In the genomic region with DNA sequence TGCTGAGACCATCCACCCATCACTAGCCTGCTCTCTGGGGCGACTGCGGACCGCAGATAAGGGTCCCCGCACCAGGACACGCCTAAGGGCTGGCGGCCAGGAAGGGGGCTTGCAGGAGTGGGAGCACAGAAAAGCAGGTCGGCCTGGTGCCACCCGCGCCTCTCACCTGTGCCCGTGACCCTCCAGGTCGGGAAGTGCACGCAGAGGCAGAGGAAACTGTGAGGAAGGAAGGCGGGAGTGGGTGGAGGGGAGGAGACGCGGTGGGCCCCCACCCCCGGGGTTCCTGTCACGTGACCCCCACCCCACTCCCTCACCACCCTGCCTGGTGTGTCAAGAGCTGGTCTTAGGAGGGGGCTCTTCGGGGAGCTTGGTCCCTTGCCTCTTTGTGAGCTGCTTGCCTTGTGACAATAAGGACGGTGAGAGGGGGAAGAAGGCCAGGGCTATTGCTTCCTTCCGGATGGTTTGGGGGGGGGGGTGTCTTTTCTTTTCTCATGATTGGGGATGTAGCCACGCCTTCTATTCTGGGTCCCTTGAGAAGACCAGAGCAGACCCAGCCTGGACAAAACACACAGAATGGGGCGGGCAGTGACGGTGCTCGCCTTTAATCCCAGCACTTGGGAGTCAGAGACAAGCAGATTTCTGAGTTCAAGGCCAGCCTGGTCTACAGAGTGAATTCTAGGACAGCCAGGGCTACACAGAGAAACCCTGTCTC, we compare ENCODE assay signal across 8 mouse cellular contexts. TPM values are rescaled to one million over a fixed set of nuclear protein-coding genes. Genes with fewer than 3 reads are reported as not detected.
DNase-seq lines count a peak whose midpoint lies in the region; ATAC-seq lines count a peak whose summit lies in the region.

Gene Tmc8 (plus strand): TSS at position 84 of the 712 bp plus-strand sequence.
Gene Tmc6 (minus strand): TSS at position 206 of the 712 bp plus-strand sequence.

- peaks cover 11% of the 10 kb centered on the region; the same call in 1 of the 2 replicates for H3K36me3 ChIP-seq in embryonic facial prominence, embryonic 13.5 days
- H3K36me3 ChIP-seq in limb, embryonic 12.5 days, result peaks cover 11% of the 10 kb centered on the region
- H3K36me3 ChIP-seq in midbrain, embryonic 12.5 days, result no peaks in the 10 kb centered on the region

- WGBS in embryonic facial prominence, embryonic 13.5 days, result 47% methylated on average over 24 of the region's 24 CpGs
- 50% methylated on average over 24 of the region's 24 CpGs for WGBS in limb, embryonic 12.5 days
- 39% methylated on average over 24 of the region's 24 CpGs for WGBS in midbrain, embryonic 12.5 days

- H3K9ac ChIP-seq in embryonic facial prominence, embryonic 13.5 days, result peak within 1 kb of the TSS; percentile 59
- peak within 1 kb of the TSS; percentile 37; the same call in 1 of the 2 replicates for H3K9ac ChIP-seq in limb, embryonic 12.5 days (replicated peaks)
- H3K9ac ChIP-seq in midbrain, embryonic 12.5 days (replicated peaks), result peak within 1 kb of the TSS; percentile 39

- H3K27me3 ChIP-seq in embryonic facial prominence, embryonic 13.5 days, result peaks cover 33% of the 10 kb centered on the region
- peaks cover 32% of the 10 kb centered on the region for H3K27me3 ChIP-seq in limb, embryonic 12.5 days
- H3K27me3 ChIP-seq in midbrain, embryonic 12.5 days, result peaks cover 66% of the 10 kb centered on the region

- H3K4me1 ChIP-seq in embryonic facial prominence, embryonic 13.5 days, result peaks cover 47% of the 10 kb centered on the region
- peaks cover 52% of the 10 kb centered on the region for H3K4me1 ChIP-seq in limb, embryonic 12.5 days (replicated peaks)
- peaks cover 37% of the 10 kb centered on the region for H3K4me1 ChIP-seq in midbrain, embryonic 12.5 days

- H3K4me2 ChIP-seq in embryonic facial prominence, embryonic 13.5 days, result peak within 1 kb of the TSS; percentile 98
- H3K4me2 ChIP-seq in limb, embryonic 12.5 days, result peak within 1 kb of the TSS; percentile 98
- H3K4me2 ChIP-seq in midbrain, embryonic 12.5 days (replicated peaks), result peak within 1 kb of the TSS; percentile 55

- ATAC-seq in embryonic facial prominence, embryonic 13.5 days (ENCODE audit: insufficient number of reproducible peaks, insufficient read depth, low FRiP score, low TSS enrichment, low read depth), result no peak
- no peak for ATAC-seq in limb, embryonic 12.5 days (ENCODE audit: insufficient number of reproducible peaks, insufficient read depth, low FRiP score, low TSS enrichment, low read depth)
- ATAC-seq in midbrain, embryonic 12.5 days (ENCODE audit: low FRiP score, low read depth), result no peak

- no peaks in the 10 kb centered on the region for H3K9me3 ChIP-seq in embryonic facial prominence, embryonic 13.5 days
- H3K9me3 ChIP-seq in limb, embryonic 12.5 days, result no peaks in the 10 kb centered on the region
- H3K9me3 ChIP-seq in midbrain, embryonic 12.5 days, result no peaks in the 10 kb centered on the region

- DNase-seq in ES-CJ7 (ENCODE audit: low read depth, low spot score), result peak; percentile 35
- peak; percentile 51 for DNase-seq in heart, postnatal 25 days (ENCODE audit: low spot score)
- peak; percentile 93 for DNase-seq in thymus, postnatal 0 days (ENCODE audit: low spot score)
- no peak for DNase-seq in frontal cortex, adult 2 months (ENCODE audit: extremely low spot score in 1 of 2, low spot score in 1 of 2)
- DNase-seq in right cerebral cortex, postnatal 4 days, result no peak

- peak within 1 kb of the TSS; percentile 59 for H3K4me3 ChIP-seq in embryonic facial prominence, embryonic 13.5 days
- peak within 1 kb of the TSS; percentile 54 for H3K4me3 ChIP-seq in limb, embryonic 12.5 days (replicated peaks)
- H3K4me3 ChIP-seq in midbrain, embryonic 12.5 days, result peak within 1 kb of the TSS; percentile 33

- intact Hi-C loops in heart, postnatal 25 days (cut with DNase I), result no loop called here

- peak within 1 kb of the TSS; percentile 84 for H3K27ac ChIP-seq in embryonic facial prominence, embryonic 13.5 days
- peak within 1 kb of the TSS; percentile 60 for H3K27ac ChIP-seq in limb, embryonic 12.5 days
- H3K27ac ChIP-seq in midbrain, embryonic 12.5 days (replicated peaks), result peak within 1 kb of the TSS; percentile 26; the same call in 1 of the 2 replicates

RNA-seq across cellular contexts. Expression of gene Tmc8, which starts in this region (rescaled TPM):
- polyA plus RNA-seq in embryonic facial prominence, embryonic 13.5 days (2015; fragmentation: Nextera tagmentation; extraction: Ambion mirVana), result 0.74 and 1.3 TPM in 2 replicates
- total RNA-seq in heart, postnatal 25 days (2021), result 1 to 10 TPM; 2.9 to 3.4 TPM
- polyA plus RNA-seq in limb, embryonic 12.5 days (2016; fragmentation: Nextera tagmentation; extraction: Ambion mirVana), result 0.53 and 1.2 TPM in 2 replicates
- 0.37 and 0.92 TPM in 2 replicates for polyA plus RNA-seq in midbrain, embryonic 12.5 days (2016; fragmentation: Nextera tagmentation; extraction: Ambion mirVana)
- 37.5 and 41.1 TPM in 2 replicates for polyA plus RNA-seq in thymus, postnatal 0 days (2015; fragmentation: Nextera tagmentation; extraction: Ambion mirVana)
- 0.42 and 0.50 TPM in 2 replicates for polyA plus RNA-seq in frontal cortex, adult 2 months (2012; rRNA removed)

RNA-seq across cellular contexts. Expression of gene Tmc6, which starts in this region (rescaled TPM):
- 19.0 and 20.4 TPM in 2 replicates for polyA plus RNA-seq in embryonic facial prominence, embryonic 13.5 days (2015; fragmentation: Nextera tagmentation; extraction: Ambion mirVana)
- 10 to 100 TPM; 14.4 to 18.8 TPM for total RNA-seq in heart, postnatal 25 days (2021)
- 20.3 and 22.4 TPM in 2 replicates for polyA plus RNA-seq in limb, embryonic 12.5 days (2016; fragmentation: Nextera tagmentation; extraction: Ambion mirVana)
- polyA plus RNA-seq in midbrain, embryonic 12.5 days (2016; fragmentation: Nextera tagmentation; extraction: Ambion mirVana), result 6.5 and 6.6 TPM in 2 replicates
- polyA plus RNA-seq in thymus, postnatal 0 days (2015; fragmentation: Nextera tagmentation; extraction: Ambion mirVana), result 46.7 and 58.9 TPM in 2 replicates
- polyA plus RNA-seq in frontal cortex, adult 2 months (2012; rRNA removed), result 7.1 and 7.2 TPM in 2 replicates

Comparison
In these comparisons a context has a peak if more than half of its experiments do, and no peak if none do; other contexts are left out.
1. RNA of gene Tmc8 (polyA plus RNA-seq): 37.5 to 41.1 TPM in thymus, postnatal 0 days; 0.37 to 0.92 TPM in midbrain, embryonic 12.5 days, 0.74 to 1.3 TPM in embryonic facial prominence, embryonic 13.5 days, 0.53 to 1.2 TPM in limb, embryonic 12.5 days and 0.42 to 0.50 TPM in frontal cortex, adult 2 months; every median in the first group is over 10 times any median in the second.
2. DNase-seq: peak in ES-CJ7 (single experiment), heart, postnatal 25 days (single experiment) and thymus, postnatal 0 days (single experiment); none in frontal cortex, adult 2 months (0 of 2) and right cerebral cortex, postnatal 4 days (single experiment).
3. H3K27ac ChIP-seq: peak in every context shown above with its lines; median percentile 84 in embryonic facial prominence, embryonic 13.5 days; 60 in limb, embryonic 12.5 days; 26 in midbrain, embryonic 12.5 days.
4. Peak in every context shown above with its lines, with median percentiles within 50 percentile points of each other: H3K4me2 ChIP-seq, H3K4me3 ChIP-seq and H3K9ac ChIP-seq.